Mouse (Mus musculus) erythroblast, embryonic 14.5 days (primary cell): ENCODE measurements around the gene Kpna6. TPM values are rescaled to one million over a fixed set of nuclear protein-coding genes. Genes with fewer than 3 reads are reported as not detected.
"Not testable (repeated sequence)": the region's sequence is repeated elsewhere in the genome, so short reads cannot be mapped to it uniquely, and the experiment has no call there.

Source experiments
- H3K27me3 ChIP-seq: 2 replicates; pipeline ENCODE4 v1.6.1; 2012; ENCODE audit warnings: inconsistent platforms; ENCODE audit not compliant: control insufficient read depth
- H3K36me3 ChIP-seq: 2 replicates; pipeline ENCODE4 v1.6.1; 2012; ENCODE audit warnings: mild to moderate bottlenecking, inconsistent platforms; ENCODE audit not compliant: control insufficient read depth
- H3K4me1 ChIP-seq: 2 replicates; pipeline ENCODE4 v1.6.1; 2012; ENCODE audit warnings: inconsistent platforms; ENCODE audit not compliant: control insufficient read depth
- H3K4me3 ChIP-seq: replicated peaks from 2 replicates; pipeline ENCODE3; 2012; ENCODE audit warnings: moderate library complexity, mild to moderate bottlenecking, inconsistent platforms
- H3K9me3 ChIP-seq: 2 replicates; pipeline ENCODE4 v1.6.1; 2012; ENCODE audit warnings: low read length, inconsistent platforms, mixed read lengths; ENCODE audit not compliant: control insufficient read depth
- GATA1 ChIP-seq: IDR thresholded peaks from 2 replicates; pipeline ENCODE4 v1.6.1; 2012; ENCODE audit warnings: low read length, inconsistent platforms, mixed read lengths
- TAL1 ChIP-seq: IDR thresholded peaks from 3 replicates; pipeline ENCODE4 v1.6.1; 2012; ENCODE audit warnings: low read length, inconsistent platforms, mixed read lengths
- polyA plus RNA-seq: library from polyadenylated mRNA; stranded (reverse); fragments of >175 nt; gene quantifications from 2 replicates; pipeline ENCODE4 v1.2.3, GENCODE M21; 2012

Gene Kpna6
- 0.47 and 0.65 TPM in 2 replicates for polyA plus RNA-seq

DNA sequence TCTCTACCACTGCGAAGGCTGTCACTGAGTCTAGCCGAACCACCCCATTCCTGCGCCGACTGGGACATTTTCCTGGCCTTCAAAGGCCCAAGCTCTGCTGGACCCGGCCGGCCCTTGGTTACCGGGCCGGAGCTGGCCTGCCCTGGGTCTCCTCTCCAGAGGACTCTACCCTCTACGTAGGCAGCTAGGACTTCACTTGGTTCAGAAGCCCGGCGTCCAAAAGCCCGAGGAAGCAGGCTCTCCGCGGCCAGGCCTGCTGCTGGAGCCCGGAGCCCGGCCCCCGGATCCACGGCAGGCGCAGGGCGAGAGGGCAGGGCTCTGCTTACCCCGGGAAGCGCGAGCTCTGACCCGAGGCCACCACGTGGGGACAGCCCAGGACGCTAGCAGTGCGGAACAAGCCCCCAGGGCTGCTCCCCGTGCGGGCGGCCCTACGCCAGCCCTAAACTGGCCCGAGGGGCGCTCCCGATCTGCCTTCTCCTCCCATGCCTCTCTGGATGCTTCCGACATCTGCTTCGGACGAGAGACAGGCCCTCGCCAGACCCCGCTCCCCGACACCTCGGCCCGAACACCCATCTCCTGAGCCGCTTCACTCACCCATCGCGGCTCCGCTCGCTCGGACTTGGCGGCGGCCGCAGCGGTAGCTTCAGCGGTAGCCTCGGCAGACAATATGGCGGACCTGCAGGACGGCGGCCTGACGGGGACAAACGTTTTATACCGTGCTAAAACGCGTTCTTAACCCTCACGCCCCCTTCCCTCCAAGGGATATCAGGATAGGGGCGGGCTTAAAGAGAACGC lies at the start of gene Kpna6:
Gene Kpna6, minus strand, starts transcription at position 685 of the 795 bp plus-strand sequence.
- Histone ChIP-seq H3K4me1 (peaks cover 29% of the 10 kb centered on the region), H3K27me3 (no peaks in the 10 kb centered on the region), H3K4me3 (peak within 1 kb of the TSS; percentile 79), H3K9me3 (no peaks in the 10 kb centered on the region), H3K36me3 (peaks cover 9% of the 10 kb centered on the region)
- TF ChIP-seq GATA1 (no peak), TAL1 (no peak)

DNA sequence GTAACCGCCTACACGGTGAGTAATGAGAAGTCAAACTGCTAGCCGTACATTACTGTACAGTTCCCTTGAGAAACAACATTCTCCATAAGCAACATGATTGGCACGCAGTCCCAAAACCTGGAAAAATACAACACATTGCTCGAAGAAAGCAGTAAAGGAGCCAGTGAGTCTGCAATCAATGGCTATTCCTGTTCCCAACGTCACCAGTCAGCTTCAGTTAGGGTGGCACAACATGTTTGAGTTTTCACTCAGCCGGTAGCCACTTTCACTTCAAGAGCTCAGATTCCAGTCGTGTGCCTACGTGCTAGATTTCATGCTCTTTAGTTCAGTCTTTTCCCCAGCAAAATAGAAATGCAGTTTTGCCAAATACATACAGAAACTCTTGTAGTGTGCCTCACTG lies 43.7 kb upstream of the Kpna6 start:
- Histone ChIP-seq H3K27me3 (no peaks in the 10 kb centered on the region), H3K9me3 (no peaks in the 10 kb centered on the region), H3K4me1 (no peaks in the 10 kb centered on the region), H3K36me3 (peaks cover 82% of the 10 kb centered on the region), H3K4me3 (no peak overlapping the region)
- TF ChIP-seq GATA1 (no peak), TAL1 (no peak)

DNA sequence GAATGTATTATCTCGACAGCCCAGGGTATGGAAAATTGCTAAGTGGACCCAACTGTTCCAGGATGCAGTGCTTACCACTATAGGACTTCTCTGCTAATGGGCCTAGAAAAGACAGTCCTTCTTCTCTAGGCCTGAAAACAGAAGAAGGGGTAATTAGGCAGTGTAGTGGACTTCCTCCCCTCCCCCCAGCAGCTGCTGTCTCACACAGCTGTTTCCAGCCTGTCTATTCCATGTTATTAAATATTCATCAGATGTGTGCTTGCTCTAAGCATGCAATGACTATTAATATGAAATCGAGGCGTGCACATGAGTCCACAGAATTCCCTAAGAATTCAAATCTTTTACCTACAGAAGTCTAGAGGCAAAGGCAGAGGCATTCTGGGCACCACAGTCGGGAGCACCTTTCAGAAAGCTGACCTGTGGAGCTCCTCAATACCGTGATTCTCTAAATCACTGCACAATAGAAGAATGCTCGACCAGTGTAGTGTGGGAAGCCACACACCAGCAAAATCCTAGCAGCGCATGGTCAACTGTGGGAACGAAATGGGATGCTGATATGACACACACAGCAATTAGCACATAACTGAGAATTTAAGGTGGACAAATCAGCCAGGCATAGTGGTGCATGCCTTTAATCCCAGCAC lies 37.0 kb upstream of the Kpna6 start:
- H3K27me3 ChIP-seq = no peaks in the 10 kb centered on the region
- TF ChIP-seq GATA1 = no peak
- no peak for TF ChIP-seq TAL1
- no peaks in the 10 kb centered on the region for H3K4me1 ChIP-seq
- H3K9me3 ChIP-seq = no peaks in the 10 kb centered on the region
- H3K36me3 ChIP-seq = peaks cover 81% of the 10 kb centered on the region
- H3K4me3 ChIP-seq = no peak overlapping the region

DNA sequence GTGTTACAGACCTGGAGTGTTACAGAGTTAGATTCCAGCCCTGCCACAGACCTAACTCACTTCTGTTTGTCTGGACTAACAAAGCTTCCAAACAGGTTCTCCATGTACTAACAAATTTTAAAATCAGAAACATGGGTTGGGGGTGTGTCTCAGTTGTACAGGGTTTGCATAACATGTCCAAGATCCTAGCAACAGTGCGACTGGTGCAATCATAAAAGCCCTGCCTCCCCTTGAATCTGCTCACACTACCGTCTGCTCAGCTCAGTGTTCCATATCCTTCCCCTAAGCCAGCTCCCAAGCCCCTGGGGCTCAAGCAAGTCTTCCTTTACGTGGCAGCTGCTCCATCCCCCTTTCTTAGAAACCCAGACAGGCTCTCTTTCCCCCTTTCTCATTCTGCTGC lies 34.2 kb upstream of the Kpna6 start:
- no peak for TF ChIP-seq GATA1
- Histone ChIP-seq H3K4me1 (peaks cover 3% of the 10 kb centered on the region), H3K4me3 (no peak overlapping the region), H3K9me3 (no peaks in the 10 kb centered on the region), H3K36me3 (peaks cover 73% of the 10 kb centered on the region), H3K27me3 (no peaks in the 10 kb centered on the region)

DNA sequence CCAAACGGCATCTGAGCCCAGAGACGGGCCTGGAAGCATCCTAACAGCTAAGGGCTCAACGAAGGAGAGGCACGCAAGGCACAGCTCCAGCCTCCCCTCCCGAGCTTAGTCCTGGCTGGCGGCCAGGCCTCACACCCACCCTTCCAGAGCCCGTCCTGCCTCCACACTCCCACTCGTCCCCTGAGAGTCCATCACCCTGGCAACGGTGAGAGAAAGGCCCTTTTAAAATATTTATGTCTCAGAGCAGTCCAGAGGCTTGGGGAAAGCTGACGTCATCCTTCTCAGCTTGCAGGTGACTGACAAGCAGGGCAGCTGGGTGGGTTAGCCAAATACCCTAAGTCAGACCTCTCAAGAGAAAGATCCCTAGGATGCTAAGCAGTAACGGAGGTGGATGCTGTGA lies 29.9 kb upstream of the Kpna6 start:
- H3K36me3 ChIP-seq = peaks cover 34% of the 10 kb centered on the region
- no peaks in the 10 kb centered on the region for H3K27me3 ChIP-seq
- peaks cover 16% of the 10 kb centered on the region for H3K4me1 ChIP-seq
- no peaks in the 10 kb centered on the region for H3K9me3 ChIP-seq
- H3K4me3 ChIP-seq = no peak overlapping the region
- TF ChIP-seq TAL1 (no peak), GATA1 (no peak)

DNA sequence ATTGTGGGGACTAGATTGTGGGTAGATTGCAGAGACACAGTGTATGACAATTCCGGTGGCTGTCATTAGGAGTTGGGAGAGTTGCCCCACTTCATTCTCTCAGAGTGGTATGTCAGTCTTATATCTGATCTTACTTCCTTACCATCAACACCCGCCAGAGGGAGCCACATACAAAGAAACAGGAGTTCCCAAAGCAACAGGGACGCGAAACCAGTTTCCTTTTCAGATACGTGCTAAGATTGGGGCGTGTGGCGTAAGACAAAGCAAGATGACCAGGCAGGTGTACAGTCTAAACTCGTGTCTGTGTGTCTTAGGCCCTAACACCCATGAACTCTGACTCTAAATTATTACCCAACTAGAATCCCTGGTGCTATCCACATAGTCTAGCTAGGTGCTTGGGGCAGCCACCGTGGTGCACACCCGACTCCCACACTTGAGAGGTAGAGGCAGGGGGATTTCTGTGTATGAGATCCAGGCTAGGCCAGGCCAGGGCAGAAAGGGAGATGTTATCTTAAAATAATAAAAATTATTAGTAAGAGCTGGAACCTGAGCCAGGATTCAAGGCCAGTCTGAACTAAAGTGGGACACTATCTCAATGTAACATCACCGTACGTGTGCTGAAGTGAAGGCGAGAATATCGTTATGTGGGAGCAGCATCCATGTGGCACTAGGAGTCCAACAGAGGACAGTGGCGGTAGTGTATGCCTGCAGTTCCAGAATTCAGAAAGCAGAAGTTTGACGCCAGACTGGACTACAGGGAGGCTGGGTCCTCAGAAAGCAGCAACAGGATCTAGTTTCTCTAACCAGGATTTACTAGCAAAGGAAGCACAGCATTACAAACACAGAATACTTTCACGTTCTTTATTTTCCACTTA lies 29.2 kb upstream of the Kpna6 start:
- TF ChIP-seq TAL1 = no peak
- no peak for TF ChIP-seq GATA1
- no peaks in the 10 kb centered on the region for H3K27me3 ChIP-seq
- peak overlapping the region; percentile 42 for H3K4me3 ChIP-seq
- peaks cover 32% of the 10 kb centered on the region for H3K36me3 ChIP-seq
- no peaks in the 10 kb centered on the region for H3K9me3 ChIP-seq
- H3K4me1 ChIP-seq = peaks cover 24% of the 10 kb centered on the region

DNA sequence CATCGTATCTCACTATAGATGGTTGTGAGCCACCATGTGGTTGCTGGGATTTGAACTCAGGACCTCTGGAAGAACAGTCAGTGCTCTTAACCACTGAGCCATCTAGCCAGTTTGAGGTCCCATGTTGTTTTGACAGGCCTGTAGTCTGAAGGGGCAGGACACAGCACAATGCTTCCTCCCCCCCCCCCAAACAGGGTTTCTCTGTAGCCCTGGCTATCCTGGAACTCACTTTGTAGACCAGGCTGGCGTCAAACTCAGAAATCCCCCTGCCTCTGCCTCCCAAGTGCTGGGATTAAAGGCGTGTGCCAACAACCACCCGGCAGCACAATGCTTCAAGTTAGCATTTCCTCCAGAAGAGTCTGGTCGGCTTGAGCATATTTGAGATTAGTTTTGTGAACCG lies 28.1 kb upstream of the Kpna6 start:
- peaks cover 33% of the 10 kb centered on the region for H3K4me1 ChIP-seq
- H3K4me3 ChIP-seq = not testable (repeated sequence)

DNA sequence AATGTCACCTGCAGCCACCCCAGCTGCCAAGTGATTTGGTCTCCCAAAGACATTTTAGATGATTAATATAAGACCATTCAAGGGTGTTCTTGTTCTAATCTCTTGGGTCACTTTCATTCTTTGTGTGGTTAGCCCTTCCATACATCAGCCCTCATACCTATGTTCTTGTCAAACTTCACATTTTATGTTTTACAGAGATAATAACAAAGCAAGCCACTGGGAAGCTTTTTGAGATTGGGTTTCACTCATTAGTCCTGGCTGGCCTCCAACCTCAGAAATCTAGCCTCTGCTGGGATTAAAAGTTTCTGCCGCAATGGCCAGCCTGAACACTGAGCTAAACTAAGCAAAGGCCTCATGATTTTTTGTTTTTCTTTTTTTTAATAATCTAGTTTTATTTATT lies 27.6 kb upstream of the Kpna6 start:
- TF ChIP-seq TAL1 (no peak), GATA1 (no peak)

More for the DNA sequence above, 28.1 kb upstream of the Kpna6 start:
- not testable (repeated sequence) for H3K9me3 ChIP-seq, H3K27me3 ChIP-seq
- peaks cover 22% of the 10 kb centered on the region for H3K36me3 ChIP-seq

DNA sequence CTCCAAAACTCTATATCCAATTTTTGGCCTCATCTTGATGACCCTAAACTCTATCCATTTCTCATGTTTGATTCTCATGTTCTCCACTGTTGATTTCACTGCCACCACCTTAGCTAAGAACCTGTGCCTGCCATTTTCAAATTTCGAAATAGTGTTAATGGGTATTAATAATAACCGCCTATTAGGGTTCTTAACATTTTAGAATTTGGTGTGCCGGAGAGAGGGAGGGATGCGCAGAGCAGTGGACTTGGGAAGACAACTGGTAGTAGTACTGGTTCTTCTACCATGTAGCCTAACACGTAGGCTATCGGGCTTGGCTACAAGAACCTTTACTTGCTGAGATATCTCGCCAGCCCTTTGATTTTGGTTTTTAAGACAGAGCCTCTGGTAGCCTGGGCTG lies 24.6 kb upstream of the Kpna6 start:
- TF ChIP-seq TAL1 (no peak), GATA1 (no peak)
- Histone ChIP-seq H3K4me1 (peaks cover 37% of the 10 kb centered on the region), H3K9me3 (no peaks in the 10 kb centered on the region), H3K4me3 (peak overlapping the region; percentile 85), H3K27me3 (no peaks in the 10 kb centered on the region), H3K36me3 (peaks cover 18% of the 10 kb centered on the region)

More for the DNA sequence above, 27.6 kb upstream of the Kpna6 start:
- Histone ChIP-seq H3K4me1 (peaks cover 37% of the 10 kb centered on the region), H3K9me3 (no peaks in the 10 kb centered on the region), H3K27me3 (no peaks in the 10 kb centered on the region), H3K4me3 (no peak overlapping the region), H3K36me3 (peaks cover 20% of the 10 kb centered on the region)
